Mouse (Mus musculus) G1E (cell line): Measurements from ENCODE around the gene Gm20532.

Experiments used
- CTCF ChIP-seq: IDR thresholded peaks from 2 replicates; pipeline ENCODE4 v1.5.1; 2012; ENCODE audit warnings: low read depth, low read length, inconsistent platforms, mixed read lengths
- GATA1 ChIP-seq: IDR thresholded peaks from 2 replicates; pipeline ENCODE4 v1.6.1; 2012; ENCODE audit warnings: borderline replicate concordance, low read length, inconsistent platforms, mixed read lengths
- GATA2 ChIP-seq: IDR thresholded peaks from 2 replicates; pipeline ENCODE4 v1.6.1; 2012; ENCODE audit warnings: low read depth, low read length, inconsistent platforms, borderline replicate concordance
- POLR2AphosphoS5 ChIP-seq: IDR thresholded peaks from 2 replicates; pipeline ENCODE4 v1.6.1; 2012; ENCODE audit warnings: low read depth, low read length, inconsistent platforms; ENCODE audit not compliant: insufficient replicate concordance
- TAL1 ChIP-seq: conservative IDR thresholded peaks from 2 replicates; pipeline ENCODE4 v1.6.1; 2012; ENCODE audit warnings: low read depth, low read length, inconsistent platforms, mixed read lengths

GRCm38 (mm10) chr2:26561351-26562016, 25.0 kb upstream of the Gm20532 start:
- TF ChIP-seq CTCF (peak; percentile 41; the same call in 1 of the 2 replicates), GATA1 (no peak), TAL1 (no peak), POLR2AphosphoS5 (no peak), GATA2 (no peak)
